Mouse (Mus musculus): ENCODE measurements around the gene Nr3c2.

- TF ChIP-seq ZNF384 (IDR thresholded peaks at IDR 0.05; ENCODE audit: low read depth, low read length) (no peak), MAFK (IDR thresholded peaks at IDR 0.05; ENCODE audit: insufficient read depth, low read depth, low read length) (no peak), ZC3H11A (IDR thresholded peaks at IDR 0.05; ENCODE audit: borderline replicate concordance, low read depth, low read length) (no peak), CHD2 (IDR thresholded peaks at IDR 0.05; ENCODE audit: low read depth, low read length) (no peak), HCFC1 (IDR thresholded peaks at IDR 0.05; ENCODE audit: borderline replicate concordance, insufficient read depth, low read length) (no peak)
Observed at GRCm38 (mm10) chr8:76998276-76998675, 99.0 kb downstream of the Nr3c2 start.
